Mouse (Mus musculus): ENCODE measurements at regions not wholly inside any gene's neighbourhood (a gene's known extent, or its start where the extent isn't known, plus 50 kb on each side); places are given as distances from the start of the nearest gene placed in this dataset.

- in situ Hi-C loops (cut with MseI, MboI): no loop called here
These were observed 392.4 kb upstream of the Id4 start for GRCm38 (mm10) chr13:47868656-47869055.

- in situ Hi-C loops (cut with MseI, MboI): no loop called here
These were observed 391.1 kb upstream of the Id4 start for GRCm38 (mm10) chr13:47869670-47870532.

DNA sequence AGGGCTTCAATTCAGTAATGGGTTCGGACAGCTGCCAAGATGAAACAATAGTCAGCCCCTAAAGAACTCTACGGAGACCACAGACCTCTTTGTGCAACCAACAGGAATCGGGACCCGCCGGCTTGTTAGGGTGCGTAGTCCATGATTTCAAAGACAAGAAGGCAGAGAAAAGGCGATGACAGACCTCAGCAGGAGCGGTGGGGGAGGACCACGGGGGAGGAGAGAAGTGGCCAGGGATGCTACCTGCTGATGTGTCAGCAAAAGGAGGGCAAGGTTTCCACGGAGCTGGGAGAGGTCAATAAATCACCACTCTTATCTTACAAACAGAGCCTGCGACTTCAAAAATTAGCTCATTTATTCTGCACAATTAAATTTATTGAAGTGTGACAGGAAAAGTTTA, 388.4 kb upstream of the Id4 start:
- in situ Hi-C loops (cut with MseI, MboI): no loop called here

DNA sequence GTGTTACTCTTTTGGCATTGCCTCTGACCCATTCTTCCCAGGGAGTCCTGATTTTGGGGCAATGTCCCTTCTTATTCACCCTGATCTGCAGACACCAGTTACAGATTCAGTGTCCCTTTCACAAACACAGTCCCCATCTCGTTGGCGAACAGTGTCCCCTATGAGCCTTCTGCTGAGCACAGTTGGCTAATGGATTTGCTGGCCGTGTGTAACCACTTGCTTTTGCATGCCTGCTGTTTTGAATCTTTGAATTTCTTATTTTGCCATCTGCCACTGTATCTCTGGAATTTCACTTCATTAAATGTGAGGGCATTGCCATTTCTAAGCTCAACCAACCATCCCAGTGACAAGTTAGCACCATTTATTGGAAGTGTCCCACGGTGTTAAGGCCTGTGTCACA, 368.5 kb upstream of the Id4 start:
- in situ Hi-C loops (cut with MseI, MboI): no loop called here

- in situ Hi-C loops (cut with MseI, MboI): no loop called here
These were observed 366.7 kb upstream of the Id4 start for GRCm38 (mm10) chr13:47894331-47894730.

GRCm38 (mm10) chr13:47895256-47895655, 365.8 kb upstream of the Id4 start:
- in situ Hi-C loops (cut with MseI, MboI): no loop called here

- in situ Hi-C loops (cut with MseI, MboI): no loop called here
These were observed 364.4 kb upstream of the Id4 start for GRCm38 (mm10) chr13:47896646-47897045.

- in situ Hi-C loops (cut with MseI, MboI): no loop called here
These were observed 351.0 kb upstream of the Id4 start for GRCm38 (mm10) chr13:47909851-47910530.

GRCm38 (mm10) chr13:47910531-47910910, 350.5 kb upstream of the Id4 start:
- in situ Hi-C loops (cut with MseI, MboI): no loop called here

- in situ Hi-C loops (cut with MseI, MboI): no loop called here
These were observed 344.6 kb upstream of the Id4 start for GRCm38 (mm10) chr13:47916456-47916855.

DNA sequence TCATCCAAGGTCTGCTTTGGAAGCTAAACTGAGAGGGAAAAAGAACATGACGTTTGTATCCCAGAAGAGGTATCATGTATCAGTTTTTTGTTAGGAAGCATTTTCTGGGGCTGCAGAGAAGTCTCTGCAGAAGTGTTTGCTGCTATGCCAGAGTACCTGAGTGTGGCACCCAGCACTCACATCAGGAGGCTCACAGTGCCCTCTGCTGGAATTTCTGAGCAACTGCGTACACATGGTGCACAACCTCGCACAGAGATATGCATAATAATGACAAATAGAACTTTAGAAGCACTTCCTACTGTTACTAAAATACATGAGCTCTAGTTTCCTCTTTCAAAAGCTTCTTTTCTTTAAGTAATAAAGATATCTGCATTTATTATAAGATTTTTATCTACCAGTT, 343.7 kb upstream of the Id4 start:
- in situ Hi-C loops (cut with MseI, MboI): no loop called here

DNA sequence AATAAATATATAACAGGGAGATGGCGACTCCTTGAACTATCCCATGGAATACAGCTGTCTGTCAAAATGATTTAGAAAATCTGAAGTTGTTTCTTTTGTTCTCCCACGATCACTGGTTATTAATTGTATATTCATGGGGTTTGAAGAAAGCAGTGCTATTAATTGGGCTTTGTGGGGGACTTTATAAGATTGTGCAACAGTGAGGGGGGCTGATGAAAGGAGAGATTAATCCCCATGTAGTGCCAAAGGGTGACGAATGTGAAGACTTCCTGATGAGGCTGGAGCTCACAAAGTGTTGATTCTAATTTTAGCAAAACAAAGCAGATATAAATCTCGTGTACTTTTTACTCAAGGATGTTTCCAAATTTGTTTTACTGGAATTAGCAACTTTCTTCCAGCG, 340.0 kb upstream of the Id4 start:
- in situ Hi-C loops (cut with MseI, MboI): no loop called here

GRCm38 (mm10) chr13:47940696-47941095, 320.3 kb upstream of the Id4 start:
- in situ Hi-C loops (cut with MseI, MboI): no loop called here

DNA sequence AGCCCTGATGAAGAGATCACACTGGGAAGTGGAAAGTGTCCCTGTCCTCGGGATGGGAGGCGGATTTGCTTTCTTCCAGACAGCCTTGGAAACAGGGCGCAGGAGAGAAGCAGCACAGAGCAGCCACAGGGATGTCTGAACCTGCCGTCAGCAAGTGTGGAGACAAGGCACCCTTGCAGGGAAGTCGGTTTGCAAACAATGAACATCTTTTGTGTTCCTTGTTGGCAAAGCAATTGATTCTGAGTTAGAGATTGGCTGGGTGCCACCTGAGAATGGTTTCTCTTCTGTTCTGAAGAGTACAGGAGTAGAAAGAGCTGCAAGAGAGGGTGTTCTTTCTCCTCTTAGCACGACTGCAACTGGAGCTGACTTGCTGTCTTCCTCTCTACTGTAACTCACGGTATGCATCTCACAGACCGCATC, 318.6 kb upstream of the Id4 start:
- in situ Hi-C loops (cut with MseI, MboI): no loop called here

GRCm38 (mm10) chr13:47943645-47944044, 317.4 kb upstream of the Id4 start:
- in situ Hi-C loops (cut with MseI, MboI): no loop called here

GRCm38 (mm10) chr13:47948098-47948865, 312.7 kb upstream of the Id4 start:
- in situ Hi-C loops (cut with MseI, MboI): no loop called here

DNA sequence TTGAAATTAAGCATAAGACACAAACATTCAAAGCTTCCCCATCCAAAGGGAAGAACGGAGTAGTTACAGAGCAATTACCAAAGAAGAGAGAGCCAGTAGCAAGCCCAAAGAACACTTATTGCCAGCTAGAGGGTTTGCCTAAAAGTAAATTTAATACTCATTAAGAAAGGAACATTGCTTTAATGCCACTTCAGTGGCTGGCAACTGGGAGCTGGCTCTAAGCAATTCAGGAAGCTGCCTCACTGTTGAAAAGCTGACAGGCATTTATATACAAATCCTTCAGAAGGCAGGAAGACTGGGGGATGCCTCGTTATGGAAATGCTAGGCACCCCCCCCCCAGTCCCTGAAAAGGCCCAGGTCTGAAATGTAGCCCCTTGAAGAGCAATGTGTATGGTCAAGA, 310.6 kb upstream of the Id4 start:
- in situ Hi-C loops (cut with MseI, MboI): no loop called here

DNA sequence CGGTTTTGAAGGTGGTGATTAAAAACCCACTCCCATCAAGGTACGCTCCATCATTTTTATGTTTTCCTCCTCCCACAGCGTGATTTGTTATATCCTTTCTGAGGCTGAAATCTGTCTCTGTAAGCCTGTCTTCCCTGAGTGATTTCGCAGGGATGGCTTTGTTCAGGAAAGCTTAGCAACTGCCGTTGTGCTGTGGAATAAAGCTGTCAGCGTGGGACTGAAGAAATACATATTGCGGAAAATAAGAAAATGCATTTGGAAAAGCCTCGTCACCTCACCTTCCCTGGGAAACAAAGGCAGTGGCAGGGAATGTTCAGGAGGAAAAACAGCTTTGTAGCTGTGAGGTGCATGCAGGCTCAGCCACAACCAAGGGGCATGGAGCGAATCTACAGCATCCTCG, 310.0 kb upstream of the Id4 start:
- in situ Hi-C loops (cut with MseI, MboI): no loop called here

GRCm38 (mm10) chr13:47952946-47953345, 308.1 kb upstream of the Id4 start:
- in situ Hi-C loops (cut with MseI, MboI): no loop called here

GRCm38 (mm10) chr13:47953776-47954175, 307.3 kb upstream of the Id4 start:
- in situ Hi-C loops (cut with MseI, MboI): no loop called here

GRCm38 (mm10) chr13:47955504-47955903, 305.5 kb upstream of the Id4 start:
- in situ Hi-C loops (cut with MseI, MboI): no loop called here

GRCm38 (mm10) chr13:47957662-47958061, 303.4 kb upstream of the Id4 start:
- in situ Hi-C loops (cut with MseI, MboI): no loop called here
